17 mouse cellular contexts compared by ENCODE assay signal in genomic region chr19:5835054-5835921, GRCm38 (mm10). TPM values are rescaled to one million over a fixed set of nuclear protein-coding genes. Genes with fewer than 3 reads are reported as not detected.
DNase-seq lines count a peak whose midpoint lies in the region; ATAC-seq and TF ChIP-seq lines count a peak whose summit lies in the region.
"Had no signal": no experiment of that assay in that cellular context is flagged by ENCODE, and none has a peak within 500 bp of the region (broad histone marks: within the 10 kb centered on the region; RNA-seq: fewer than 3 reads in every experiment).

No protein-coding gene starts in this region.

- DNase-seq in kidney, adult 9 months: peak; percentile 21
- no peak for DNase-seq in kidney, postnatal 14 days
- peak; percentile 53 for DNase-seq in 3134 (ENCODE audit: extremely low read depth, insufficient read length, low spot score)
- peak; percentile 59 for DNase-seq in 3T3-L1 (ENCODE audit: low read depth, low spot score)
- no peak for DNase-seq in hindbrain, embryonic 10.5 days (ENCODE audit: low spot score)
- DNase-seq: cerebellum, adult 9-10 months; embryo, embryonic 11 days; forebrain, postnatal 0 days; gastrocnemius, postnatal 14 days; thymus, postnatal 25 days had no signal

- TF ChIP-seq CTCF in bone marrow macrophage, adult 2 months (IDR thresholded peaks at IDR 0.05; ENCODE audit: low read depth, low read length): no peak

- no peak for ATAC-seq in erythroid progenitor cell, adult 5-6 weeks (replicated peaks; ENCODE audit: low FRiP score, poor library complexity, severe bottlenecking)
- ATAC-seq: forebrain, postnatal 0 days; midbrain, embryonic 13.5 days had no signal

- H3K27me3 ChIP-seq in hindbrain, embryonic 10.5 days (ENCODE audit: insufficient read depth, poor library complexity, severe bottlenecking): no peaks in the 10 kb centered on the region
- H3K27me3 ChIP-seq: heart, embryonic 12.5 days; lung, embryonic 15.5 days; midbrain, embryonic 13.5 days; stomach, embryonic 15.5 days had no signal

- peaks cover 6% of the 10 kb centered on the region; the same call in 1 of the 2 replicates for H3K4me1 ChIP-seq in bone marrow macrophage, adult 2 months (ENCODE audit: control insufficient read depth, insufficient read depth, low read length)
- peaks cover 25% of the 10 kb centered on the region for H3K4me1 ChIP-seq in hindbrain, embryonic 10.5 days (replicated peaks)
- H3K4me1 ChIP-seq: midbrain, embryonic 13.5 days had no signal

- H3K36me3 ChIP-seq in hindbrain, embryonic 10.5 days: no peaks in the 10 kb centered on the region
- H3K36me3 ChIP-seq: lung, embryonic 15.5 days; midbrain, embryonic 13.5 days; stomach, embryonic 15.5 days had no signal

- no peak; the same call in 1 of the 2 replicates for TF ChIP-seq POLR2A in bone marrow macrophage, adult 2 months (IDR thresholded peaks at IDR 0.05; ENCODE audit: borderline replicate concordance, low read depth, low read length)

- H3K9me3 ChIP-seq in hindbrain, embryonic 10.5 days: no peaks in the 10 kb centered on the region
- H3K9me3 ChIP-seq: heart, embryonic 12.5 days; lung, embryonic 15.5 days; midbrain, embryonic 13.5 days; stomach, embryonic 15.5 days had no signal

- H3K4me3 ChIP-seq in bone marrow macrophage, adult 2 months (ENCODE audit: insufficient read depth, low read length): no peak overlapping the region
- H3K4me3 ChIP-seq in hindbrain, embryonic 10.5 days: no peak overlapping the region
- H3K4me3 ChIP-seq: erythroblast, embryonic 14.5 days; heart, embryonic 12.5 days; lung, embryonic 15.5 days; midbrain, embryonic 13.5 days; stomach, embryonic 15.5 days had no signal

- peak overlapping the region; percentile 2 for H3K27ac ChIP-seq in bone marrow macrophage, adult 2 months (ENCODE audit: insufficient read depth, low read depth, low read length)
- H3K27ac ChIP-seq in hindbrain, embryonic 10.5 days: no peak overlapping the region
- H3K27ac ChIP-seq: lung, embryonic 15.5 days; midbrain, embryonic 13.5 days; stomach, embryonic 15.5 days had no signal

- WGBS in hindbrain, embryonic 10.5 days: 89% methylated on average over 10 of the region's 10 CpGs

RNA-seq across cellular contexts. Expression of gene Frmd8, which starts 39.8 kb away (rescaled TPM):
- 24.6 and 25.2 TPM in 2 replicates for polyA plus RNA-seq in bone marrow macrophage, adult 2 months (2012; ENCODE audit: insufficient read depth, insufficient read length, missing spikeins)
- polyA plus RNA-seq in hindbrain, embryonic 10.5 days (2016; fragmentation: Nextera tagmentation; extraction: Ambion mirVana): 37.2 and 37.8 TPM in 2 replicates
- total RNA-seq in erythroid progenitor cell, adult 5-6 weeks (2015; ENCODE audit: low replicate concordance): 3.6 and 9.2 TPM in 2 replicates
- total RNA-seq in erythroid progenitor cell, adult 5-6 weeks (2017; ENCODE audit: low replicate concordance): 4.2 and 6.0 TPM in 2 replicates

RNA-seq across cellular contexts. Expression of gene Slc25a45, which starts 42.3 kb away (rescaled TPM):
- polyA plus RNA-seq in bone marrow macrophage, adult 2 months (2012; ENCODE audit: insufficient read depth, insufficient read length, missing spikeins): 74.2 and 78.0 TPM in 2 replicates
- 2.8 TPM in 2 replicates for polyA plus RNA-seq in hindbrain, embryonic 10.5 days (2016; fragmentation: Nextera tagmentation; extraction: Ambion mirVana)
- total RNA-seq in erythroid progenitor cell, adult 5-6 weeks (2015; ENCODE audit: low replicate concordance): 2.9 and 8.8 TPM in 2 replicates
- total RNA-seq in erythroid progenitor cell, adult 5-6 weeks (2017; ENCODE audit: low replicate concordance): 7.2 and 7.8 TPM in 2 replicates
- polyA plus RNA-seq: erythroblast, embryonic 14.5 days had no signal

RNA-seq across cellular contexts. Expression of gene Tigd3, which starts 58.7 kb away (rescaled TPM):
- 0.61 and 0.70 TPM in 2 replicates for polyA plus RNA-seq in bone marrow macrophage, adult 2 months (2012; ENCODE audit: insufficient read depth, insufficient read length, missing spikeins)
- polyA plus RNA-seq in hindbrain, embryonic 10.5 days (2016; fragmentation: Nextera tagmentation; extraction: Ambion mirVana): 9.9 and 11.3 TPM in 2 replicates
- total RNA-seq in erythroid progenitor cell, adult 5-6 weeks (2015; ENCODE audit: low replicate concordance): 3.8 and 4.7 TPM in 2 replicates
- 8.2 and 9.4 TPM in 2 replicates for total RNA-seq in erythroid progenitor cell, adult 5-6 weeks (2017; ENCODE audit: low replicate concordance)

Comparison
In these comparisons a context has a peak if more than half of its experiments do, and no peak if none do; other contexts are left out.
1. DNase-seq: peak in kidney, adult 9 months (single experiment), 3134 (single experiment) and 3T3-L1 (single experiment); none in kidney, postnatal 14 days (single experiment) and hindbrain, embryonic 10.5 days (single experiment).
2. RNA of gene Slc25a45, which starts 42.3 kb away (polyA plus RNA-seq): 74.2 to 78.0 TPM in bone marrow macrophage, adult 2 months; 2.8 TPM in hindbrain, embryonic 10.5 days; every median in the first group is over 10 times any median in the second.